Mouse (Mus musculus): ENCODE results near the gene Nploc4.

Nploc4 gene

DNA sequence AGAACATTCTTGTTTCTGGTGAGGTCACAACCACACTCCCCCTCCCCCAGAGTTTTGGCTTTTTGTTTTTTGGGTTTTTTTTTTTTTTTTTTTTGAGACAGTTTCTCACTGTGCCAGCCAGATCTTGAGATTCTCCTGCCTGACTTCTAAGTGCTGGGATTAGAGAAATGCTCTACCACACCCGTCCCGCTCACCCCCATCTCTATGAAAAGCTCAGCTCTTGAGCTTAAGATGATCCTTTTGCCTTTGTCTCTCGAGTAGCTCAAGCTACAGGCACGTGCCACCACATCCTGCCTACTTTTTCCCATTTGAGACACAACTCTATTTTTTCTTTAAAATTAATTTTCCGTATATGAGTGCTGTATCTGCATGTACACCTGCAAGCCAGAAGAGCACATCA, 26.9 kb upstream of the Nploc4 start:
- H3K4me3 ChIP-seq (replicated peaks; ENCODE audit: low read length), result no peak overlapping the region
- TF ChIP-seq CTCF (conservative IDR thresholded peaks at IDR 0.05; ENCODE audit: low read length), result no peak
- no peak for TF ChIP-seq NANOG (IDR thresholded peaks at IDR 0.05; ENCODE audit: borderline replicate concordance, low read length)
- no peak for TF ChIP-seq POU5F1 (IDR thresholded peaks at IDR 0.05; ENCODE audit: borderline replicate concordance, low read length)
- H3K36me3 ChIP-seq (ENCODE audit: insufficient read depth, low read length), result peaks cover 76% of the 10 kb centered on the region
- H3K27me3 ChIP-seq (ENCODE audit: insufficient read depth, low read length), result no peaks in the 10 kb centered on the region
- H3K9me3 ChIP-seq (ENCODE audit: low read length), result no peaks in the 10 kb centered on the region
- H3K4me1 ChIP-seq (replicated peaks; ENCODE audit: low read depth, low read length), result peaks cover 43% of the 10 kb centered on the region

DNA sequence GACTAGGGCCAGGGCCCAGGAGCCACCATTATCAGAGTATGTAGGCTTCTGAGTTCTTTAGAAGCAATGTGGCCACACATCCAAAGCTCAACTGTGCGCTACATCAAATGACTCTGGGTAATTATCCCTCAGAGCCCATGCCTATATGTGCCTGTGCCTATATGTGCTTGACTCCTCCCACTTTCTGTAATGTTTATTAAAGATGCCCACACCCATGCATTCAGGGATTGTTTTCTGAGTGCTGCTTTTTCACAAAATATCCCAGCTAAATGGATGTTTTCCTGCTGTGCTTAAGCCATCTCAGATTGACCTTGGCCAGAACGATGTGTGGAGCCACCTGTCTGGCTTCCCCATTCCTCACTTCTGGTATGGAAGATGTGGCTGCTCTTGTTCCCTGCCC, 26.0 kb upstream of the Nploc4 start:
- peaks cover 72% of the 10 kb centered on the region for H3K36me3 ChIP-seq (ENCODE audit: insufficient read depth, low read length)
- peaks cover 50% of the 10 kb centered on the region for H3K4me1 ChIP-seq (replicated peaks; ENCODE audit: low read depth, low read length)
- no peak overlapping the region for H3K4me3 ChIP-seq (replicated peaks; ENCODE audit: low read length)
- no peaks in the 10 kb centered on the region for H3K9me3 ChIP-seq (ENCODE audit: low read length)
- H3K27me3 ChIP-seq (ENCODE audit: insufficient read depth, low read length), result no peaks in the 10 kb centered on the region
- TF ChIP-seq POU5F1 (IDR thresholded peaks at IDR 0.05; ENCODE audit: borderline replicate concordance, low read length) (no peak), CTCF (conservative IDR thresholded peaks at IDR 0.05; ENCODE audit: low read length) (no peak), NANOG (IDR thresholded peaks at IDR 0.05; ENCODE audit: borderline replicate concordance, low read length) (no peak)

DNA sequence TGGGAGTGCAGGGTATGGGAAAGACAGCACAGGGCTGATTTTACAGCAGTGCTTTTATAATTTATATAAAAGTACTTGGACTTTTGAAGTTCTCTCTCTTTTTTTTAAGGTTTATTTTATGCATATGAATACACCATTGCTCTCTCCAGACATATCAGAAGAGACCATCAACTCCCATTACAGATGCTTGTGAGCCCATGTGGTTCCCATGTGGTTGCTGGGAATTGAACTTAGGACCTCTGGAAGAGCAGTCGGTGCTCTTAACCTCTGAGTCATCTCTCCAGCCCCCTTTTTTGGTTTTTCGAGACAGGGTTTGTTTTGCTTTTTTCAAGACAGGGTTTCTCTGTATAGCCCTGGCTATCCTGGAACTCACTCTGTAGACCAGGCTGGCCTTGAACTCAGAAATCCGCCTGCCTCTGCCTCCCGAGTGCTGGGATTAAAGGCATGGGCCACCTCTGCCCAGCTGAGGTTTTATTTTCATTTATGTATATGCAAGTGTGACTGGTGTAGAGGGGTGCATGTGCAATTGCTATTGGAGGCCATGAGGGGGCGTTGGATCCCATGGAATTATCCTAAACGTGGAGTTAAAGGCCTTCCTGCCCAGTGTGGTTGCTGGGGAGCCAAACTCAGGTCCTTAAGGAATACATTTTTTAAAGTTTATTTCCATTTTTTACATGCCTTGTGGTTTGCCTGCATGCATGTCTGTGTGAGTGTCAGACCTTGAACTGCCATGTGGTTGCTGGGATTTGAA, 21.5 kb upstream of the Nploc4 start:
- TF ChIP-seq POU5F1 (IDR thresholded peaks at IDR 0.05; ENCODE audit: borderline replicate concordance, low read length) (no peak), CTCF (conservative IDR thresholded peaks at IDR 0.05; ENCODE audit: low read length) (peak; percentile 66), NANOG (IDR thresholded peaks at IDR 0.05; ENCODE audit: borderline replicate concordance, low read length) (no peak)
- H3K4me3 ChIP-seq (replicated peaks; ENCODE audit: low read length), result peak overlapping the region; percentile 92
- peaks cover 56% of the 10 kb centered on the region for H3K36me3 ChIP-seq (ENCODE audit: insufficient read depth, low read length)
- no peaks in the 10 kb centered on the region for H3K9me3 ChIP-seq (ENCODE audit: low read length)
- H3K27me3 ChIP-seq (ENCODE audit: insufficient read depth, low read length), result 0 out of 2 replicates have a peak, but pooled peaks cover 4% of the 10 kb centered on the region
- peaks cover 44% of the 10 kb centered on the region for H3K4me1 ChIP-seq (replicated peaks; ENCODE audit: low read depth, low read length)

DNA sequence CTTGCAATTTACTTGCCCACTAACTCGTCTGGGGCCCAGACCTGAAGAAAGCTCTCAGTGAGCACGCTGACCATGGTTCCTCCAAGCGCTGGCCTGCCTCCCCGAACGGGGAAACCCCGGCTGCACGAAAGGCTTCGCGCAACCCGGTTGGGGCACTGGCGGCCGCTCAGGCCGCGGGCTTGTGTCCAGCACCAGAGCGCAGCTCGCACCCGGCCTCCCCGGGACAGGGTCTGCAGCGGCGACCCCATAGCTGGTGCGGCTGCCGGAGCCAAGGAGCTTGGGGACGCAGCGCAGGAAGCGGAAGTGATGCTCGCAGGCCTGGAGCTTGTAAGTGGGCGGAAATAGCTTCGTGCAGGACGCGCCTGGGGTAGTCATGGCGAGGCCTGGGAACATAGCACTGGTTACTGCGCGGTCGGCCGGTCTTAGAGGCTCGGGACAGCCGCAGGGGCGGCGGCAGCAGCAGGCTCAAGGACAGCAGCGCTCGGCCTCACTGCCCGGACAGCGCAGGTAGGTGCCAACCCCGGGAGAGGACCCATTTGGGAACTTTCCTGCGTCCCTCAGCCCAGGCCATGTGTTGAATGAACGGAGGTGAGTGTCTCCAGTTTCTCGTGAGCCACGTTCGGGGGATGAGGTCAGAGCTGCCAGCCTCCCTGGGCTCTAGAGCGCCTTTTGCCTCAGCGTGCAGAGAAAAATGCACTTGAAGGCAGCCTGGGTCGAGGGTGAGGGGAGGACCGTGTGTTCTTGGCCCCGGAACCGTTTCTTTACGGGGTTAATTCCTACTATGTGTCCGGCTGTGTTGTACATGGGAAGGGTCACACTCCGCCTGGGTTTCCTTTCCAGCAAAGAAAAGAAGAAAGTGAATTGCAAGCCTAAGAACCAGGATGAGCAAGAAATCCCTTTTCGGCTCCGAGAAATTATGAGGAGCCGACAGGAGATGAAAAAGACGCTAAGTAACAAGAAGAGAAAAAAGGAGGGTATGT, 20.6 kb upstream of the Nploc4 start, which contains the start of the genes Oxld1 and Ccdc137:
Gene Oxld1 (minus strand): TSS at position 297 of the 980 bp plus-strand sequence.
Gene Ccdc137 (plus strand): TSS at position 344 of the 980 bp plus-strand sequence.
- peaks cover 6% of the 10 kb centered on the region; the same call in 1 of the 2 replicates for H3K27me3 ChIP-seq (ENCODE audit: insufficient read depth, low read length)
- H3K4me1 ChIP-seq (replicated peaks; ENCODE audit: low read depth, low read length), result peaks cover 44% of the 10 kb centered on the region
- H3K36me3 ChIP-seq (ENCODE audit: insufficient read depth, low read length), result peaks cover 46% of the 10 kb centered on the region
- H3K4me3 ChIP-seq (replicated peaks; ENCODE audit: low read length), result peak within 1 kb of the TSS; percentile 92
- H3K9me3 ChIP-seq (ENCODE audit: low read length), result peaks cover 7% of the 10 kb centered on the region
- TF ChIP-seq NANOG (IDR thresholded peaks at IDR 0.05; ENCODE audit: borderline replicate concordance, low read length) (no peak), POU5F1 (IDR thresholded peaks at IDR 0.05; ENCODE audit: borderline replicate concordance, low read length) (no peak), CTCF (conservative IDR thresholded peaks at IDR 0.05; ENCODE audit: low read length) (no peak)

GRCm38 (mm10) chr11:120457370-120457769, 19.9 kb upstream of the Nploc4 start:
- TF ChIP-seq CTCF (conservative IDR thresholded peaks at IDR 0.05; ENCODE audit: low read length) (no peak), POU5F1 (IDR thresholded peaks at IDR 0.05; ENCODE audit: borderline replicate concordance, low read length) (no peak), NANOG (IDR thresholded peaks at IDR 0.05; ENCODE audit: borderline replicate concordance, low read length) (no peak)
- Histone ChIP-seq H3K27me3 (ENCODE audit: insufficient read depth, low read length) (peaks cover 9% of the 10 kb centered on the region; the same call in 1 of the 2 replicates), H3K9me3 (ENCODE audit: low read length) (peaks cover 14% of the 10 kb centered on the region), H3K4me3 (replicated peaks; ENCODE audit: low read length) (peak overlapping the region; percentile 92), H3K4me1 (replicated peaks; ENCODE audit: low read depth, low read length) (peaks cover 43% of the 10 kb centered on the region), H3K36me3 (ENCODE audit: insufficient read depth, low read length) (peaks cover 39% of the 10 kb centered on the region)

- H3K36me3 ChIP-seq (ENCODE audit: insufficient read depth, low read length), result peaks cover 20% of the 10 kb centered on the region
These were observed 17.9 kb upstream of the Nploc4 start for GRCm38 (mm10) chr11:120455413-120455812.

GRCm38 (mm10) chr11:120454965-120455364, 17.5 kb upstream of the Nploc4 start:
- Histone ChIP-seq H3K9me3 (ENCODE audit: low read length) (peaks cover 14% of the 10 kb centered on the region), H3K36me3 (ENCODE audit: insufficient read depth, low read length) (peaks cover 16% of the 10 kb centered on the region), H3K27me3 (ENCODE audit: insufficient read depth, low read length) (peaks cover 9% of the 10 kb centered on the region; the same call in 1 of the 2 replicates), H3K4me1 (replicated peaks; ENCODE audit: low read depth, low read length) (peaks cover 31% of the 10 kb centered on the region), H3K4me3 (replicated peaks; ENCODE audit: low read length) (no peak overlapping the region)
- TF ChIP-seq POU5F1 (IDR thresholded peaks at IDR 0.05; ENCODE audit: borderline replicate concordance, low read length) (no peak), NANOG (IDR thresholded peaks at IDR 0.05; ENCODE audit: borderline replicate concordance, low read length) (no peak), CTCF (conservative IDR thresholded peaks at IDR 0.05; ENCODE audit: low read length) (no peak)

More at GRCm38 (mm10) chr11:120455413-120455812, 17.9 kb upstream of the Nploc4 start:
- Histone ChIP-seq H3K27me3 (ENCODE audit: insufficient read depth, low read length) (peaks cover 9% of the 10 kb centered on the region; the same call in 1 of the 2 replicates), H3K4me1 (replicated peaks; ENCODE audit: low read depth, low read length) (peaks cover 32% of the 10 kb centered on the region), H3K4me3 (replicated peaks; ENCODE audit: low read length) (no peak overlapping the region), H3K9me3 (ENCODE audit: low read length) (peaks cover 14% of the 10 kb centered on the region)
- no peak for TF ChIP-seq NANOG (IDR thresholded peaks at IDR 0.05; ENCODE audit: borderline replicate concordance, low read length)
- TF ChIP-seq CTCF (conservative IDR thresholded peaks at IDR 0.05; ENCODE audit: low read length), result no peak
- TF ChIP-seq POU5F1 (IDR thresholded peaks at IDR 0.05; ENCODE audit: borderline replicate concordance, low read length), result no peak

DNA sequence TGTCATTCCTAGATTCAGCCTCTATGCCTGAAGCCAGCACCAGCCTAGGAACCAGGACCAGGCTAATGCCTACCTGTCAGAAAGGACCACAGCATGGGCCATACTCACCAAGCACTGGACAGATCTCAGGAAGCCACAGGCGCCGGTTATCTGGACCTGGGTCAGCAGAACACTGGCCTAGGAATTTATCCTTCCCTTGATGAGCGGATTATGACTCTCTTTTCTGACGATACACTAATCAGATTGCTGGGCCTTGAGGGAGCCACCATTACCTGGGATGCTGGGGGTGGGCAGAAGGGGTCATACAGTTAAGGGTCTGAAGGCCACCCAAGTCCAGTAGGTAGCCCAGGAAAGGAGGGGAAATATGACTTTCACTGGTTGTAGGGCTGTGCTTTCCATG, 15.8 kb upstream of the Nploc4 start, which contains the start of gene Pde6g:
Gene Pde6g (minus strand): TSS at position 195 of the 400 bp plus-strand sequence.
- TF ChIP-seq CTCF (conservative IDR thresholded peaks at IDR 0.05; ENCODE audit: low read length) (no peak), POU5F1 (IDR thresholded peaks at IDR 0.05; ENCODE audit: borderline replicate concordance, low read length) (no peak), NANOG (IDR thresholded peaks at IDR 0.05; ENCODE audit: borderline replicate concordance, low read length) (no peak)
- Histone ChIP-seq H3K36me3 (ENCODE audit: insufficient read depth, low read length) (peaks cover 8% of the 10 kb centered on the region), H3K4me3 (replicated peaks; ENCODE audit: low read length) (no peak within 1 kb of the TSS), H3K27me3 (ENCODE audit: insufficient read depth, low read length) (peaks cover 9% of the 10 kb centered on the region; the same call in 1 of the 2 replicates), H3K4me1 (replicated peaks; ENCODE audit: low read depth, low read length) (peaks cover 18% of the 10 kb centered on the region), H3K9me3 (ENCODE audit: low read length) (peaks cover 14% of the 10 kb centered on the region)

Measured in E14TG2a.4 (cell line).